In genomic region chr2:157060037-157060436, GRCm38 (mm10) we compare ENCODE assay signal across 35 mouse cellular contexts. TPM values are rescaled to one million over a fixed set of nuclear protein-coding genes. Genes with fewer than 3 reads are reported as not detected.
DNase-seq lines count a peak whose midpoint lies in the region; ATAC-seq lines count a peak whose summit lies in the region.
"Had no signal": no experiment of that assay in that cellular context is flagged by ENCODE, and none has a peak within 500 bp of the region (broad histone marks: within the 10 kb centered on the region; RNA-seq: fewer than 3 reads in every experiment).

No protein-coding gene starts in this region.

- ATAC-seq in limb, embryonic 13.5 days (ENCODE audit: low FRiP score, low read depth), result no peak
- ATAC-seq: forebrain, postnatal 0 days; Patski had no signal

- no peak overlapping the region for H3K4me2 ChIP-seq in limb, embryonic 13.5 days (replicated peaks)
- H3K4me2 ChIP-seq: hindbrain, embryonic 14.5 days; liver, embryonic 15.5 days; lung, embryonic 15.5 days; neural tube, embryonic 12.5 days had no signal

- intact Hi-C loops in heart, postnatal 10 days (cut with DNase I), result no loop called here

- no peak overlapping the region for H3K4me3 ChIP-seq in limb, embryonic 13.5 days
- H3K4me3 ChIP-seq in limb, embryonic 10.5 days, result no peak overlapping the region
- H3K4me3 ChIP-seq: liver, embryonic 15.5 days; lung, embryonic 15.5 days; megakaryocyte, embryonic 14.5 days; neural tube, embryonic 12.5 days had no signal

- peaks cover 51% of the 10 kb centered on the region for H3K4me1 ChIP-seq in limb, embryonic 13.5 days
- peaks cover 41% of the 10 kb centered on the region for H3K4me1 ChIP-seq in limb, embryonic 10.5 days

- peaks cover 40% of the 10 kb centered on the region for H3K36me3 ChIP-seq in limb, embryonic 13.5 days
- H3K36me3 ChIP-seq in limb, embryonic 10.5 days, result peaks cover 91% of the 10 kb centered on the region
- H3K36me3 ChIP-seq: G1E; liver, embryonic 15.5 days had no signal

- no peaks in the 10 kb centered on the region for H3K9me3 ChIP-seq in limb, embryonic 13.5 days
- no peaks in the 10 kb centered on the region for H3K9me3 ChIP-seq in limb, embryonic 10.5 days (replicated peaks)
- H3K9me3 ChIP-seq: G1E; liver, embryonic 15.5 days; lung, embryonic 15.5 days; megakaryocyte, embryonic 14.5 days; neural tube, embryonic 12.5 days had no signal

- 0 out of 2 replicates have a peak overlapping the region, but pooled peaks have one; percentile 28 for H3K27ac ChIP-seq in limb, embryonic 13.5 days
- H3K27ac ChIP-seq in limb, embryonic 10.5 days, result no peak overlapping the region
- H3K27ac ChIP-seq: hindbrain, embryonic 14.5 days; liver, embryonic 15.5 days had no signal

- H3K9ac ChIP-seq in limb, embryonic 13.5 days, result no peak overlapping the region
- H3K9ac ChIP-seq: forebrain, postnatal 0 days; hindbrain, embryonic 14.5 days; liver, embryonic 15.5 days; lung, embryonic 15.5 days; neural tube, embryonic 12.5 days had no signal

- peak; percentile 79 for DNase-seq in cerebellum, adult 11-12 months
- no peak for DNase-seq in cerebellum, adult 8-10 months
- DNase-seq in heart, adult 11 months, result peak; percentile 85
- DNase-seq in heart, postnatal 10 days, result no peak
- DNase-seq in limb, embryonic 10.5 days (ENCODE audit: low spot score), result no peak
- no peak for DNase-seq in testis, postnatal 14 days (ENCODE audit: low spot score)
- DNase-seq in T-cell, adult 2 months (ENCODE audit: low spot score), result no peak
- DNase-seq: adrenal gland, adult 2 months; forebrain, postnatal 0 days; gastrocnemius, postnatal 14 days; heart, adult 18-20 months; heart, postnatal 36 days; kidney, adult 2 months; liver; lung, postnatal 36 days; midbrain, embryonic 14.5 days; retina, postnatal 1 day; right cerebral cortex, postnatal 25 days; spleen, adult 18-20 months; thymus, postnatal 14 days had no signal

- H3K27me3 ChIP-seq in limb, embryonic 13.5 days, result no peaks in the 10 kb centered on the region
- no peaks in the 10 kb centered on the region for H3K27me3 ChIP-seq in limb, embryonic 10.5 days (ENCODE audit: low read depth, poor library complexity, severe bottlenecking)
- H3K27me3 ChIP-seq: liver, embryonic 15.5 days; lung, embryonic 15.5 days; megakaryocyte, embryonic 14.5 days; neural tube, embryonic 12.5 days; Patski had no signal

- 90% methylated on average over 14 of the region's 14 CpGs for WGBS in limb, embryonic 13.5 days
- WGBS in limb, embryonic 10.5 days, result 92% methylated on average over 14 of the region's 14 CpGs

RNA-seq across cellular contexts. Expression of gene Soga1, which starts 19.0 kb away (rescaled TPM):
- 10 to 100 TPM; 33.3 to 34.6 TPM for total RNA-seq in heart, postnatal 10 days (2021)
- 4.1 and 4.2 TPM in 2 replicates for polyA plus RNA-seq in limb, embryonic 13.5 days (2015; fragmentation: Nextera tagmentation; extraction: Ambion mirVana)
- polyA plus RNA-seq in limb, embryonic 10.5 days (2016; fragmentation: Nextera tagmentation; extraction: Ambion mirVana), result 5.3 and 5.7 TPM in 2 replicates

RNA-seq across cellular contexts. Expression of gene Tldc2, which starts 26.8 kb away (rescaled TPM):
- not detected for total RNA-seq in heart, postnatal 10 days (2021)
- polyA plus RNA-seq in limb, embryonic 13.5 days (2015; fragmentation: Nextera tagmentation; extraction: Ambion mirVana), result not detected in 2 replicates
- polyA plus RNA-seq in limb, embryonic 10.5 days (2016; fragmentation: Nextera tagmentation; extraction: Ambion mirVana), result not detected in 2 replicates
- total RNA-seq: adrenal gland, adult 2 months; adrenal gland, postnatal 4 days; forebrain, postnatal 0 days; G1E; gastrocnemius, postnatal 14 days; heart, adult 18-20 months; heart, postnatal 36 days; layer of hippocampus, adult 8-10 months; left cerebral cortex, postnatal 36 days had no signal
- polyA plus RNA-seq: embryonic facial prominence, embryonic 14.5 days; forebrain, postnatal 0 days; G1E; heart, embryonic 14.5 days; hindbrain, embryonic 14.5 days; intestine, embryonic 14.5 days; liver, embryonic 15.5 days; lung, embryonic 15.5 days; midbrain, embryonic 14.5 days; neural tube, embryonic 12.5 days; testis, adult 2 months had no signal

RNA-seq across cellular contexts. Expression of gene Dsn1, which starts 53.1 kb away (rescaled TPM):
- 10 to 100 TPM in 1 of 2 experiments, 1 to 10 TPM in 1; 7.7 to 10.5 TPM for total RNA-seq in heart, postnatal 10 days (2021)
- polyA plus RNA-seq in limb, embryonic 13.5 days (2015; fragmentation: Nextera tagmentation; extraction: Ambion mirVana), result 42.3 TPM in 2 replicates
- 51.3 and 61.5 TPM in 2 replicates for polyA plus RNA-seq in limb, embryonic 10.5 days (2016; fragmentation: Nextera tagmentation; extraction: Ambion mirVana)

Comparison
In these comparisons a context has a peak if more than half of its experiments do, and no peak if none do; other contexts are left out.
1. DNase-seq: peak in cerebellum, adult 11-12 months (single experiment) and heart, adult 11 months (single experiment); none in cerebellum, adult 8-10 months (single experiment), heart, postnatal 10 days (0 of 2), limb, embryonic 10.5 days (single experiment), testis, postnatal 14 days (single experiment) and T-cell, adult 2 months (single experiment).